Mouse (Mus musculus): ENCODE measurements around the gene Kdm4a. TPM values are rescaled to one million over a fixed set of nuclear protein-coding genes. Genes with fewer than 3 reads are reported as not detected.

The Kdm4a gene
- total and polyA plus RNA-seq, 3 experiments, result 36.9 to 58.8 (median 43.6) TPM

GRCm38 (mm10) chr4:118109649-118110048 is 70.2 kb downstream of the Kdm4a start:
- in situ Hi-C loops (cut with MboI; ENCODE audit: low pct_ligation_motif_present, low pct_unique_long_range_greater_than_20kb, low sequenced_read_pairs), result no loop called here
- dilution Hi-C loops (cut with MboI; ENCODE audit: extremely low pct_ligation_motif_present, extremely low pct_unique_long_range_greater_than_20kb, low sequenced_read_pairs), result no loop called here

DNA sequence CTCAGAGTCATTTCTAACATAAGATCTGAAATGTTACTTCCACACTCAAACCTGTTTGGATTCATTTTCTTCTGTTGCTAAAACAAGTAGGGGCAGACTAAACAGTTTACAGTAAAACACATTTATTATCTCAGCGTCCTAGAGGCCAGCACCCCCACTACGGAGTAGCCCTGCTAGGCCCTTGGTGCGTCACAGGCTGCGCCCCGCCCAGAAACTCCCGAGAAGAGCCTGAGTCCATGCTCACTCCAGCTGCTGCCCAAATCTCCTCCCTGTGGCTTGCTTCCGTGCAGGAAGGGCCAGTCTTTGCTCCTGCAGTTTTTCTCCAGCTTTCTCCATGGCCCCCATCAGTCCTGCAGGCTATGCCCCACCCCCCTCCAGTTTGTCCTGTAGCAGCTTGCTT is 71.1 kb downstream of the Kdm4a start:
- no peak overlapping the region for H3K9ac ChIP-seq (ENCODE audit: insufficient read depth, low read depth)
- H3K79me2 ChIP-seq (replicated peaks; ENCODE audit: control insufficient read depth, extremely low read depth, insufficient read depth, poor library complexity, severe bottlenecking), result no peaks in the 10 kb centered on the region
- no peaks in the 10 kb centered on the region for H3K27me3 ChIP-seq (replicated peaks)
- H3K9me3 ChIP-seq (replicated peaks; ENCODE audit: low read length), result peaks cover 6% of the 10 kb centered on the region
- no peak overlapping the region for H3K4me3 ChIP-seq (replicated peaks in 1 of 3; ENCODE audit: low read depth in 2 of 3, low read length in 2 of 3, poor library complexity in 1 of 3)
- no peak overlapping the region for H3K27ac ChIP-seq (ENCODE audit: insufficient read depth, low read depth)
- no peak overlapping the region for H3K4me2 ChIP-seq (ENCODE audit: insufficient read depth, low read depth, poor library complexity, severe bottlenecking)
- no peaks in the 10 kb centered on the region for H3K4me1 ChIP-seq (ENCODE audit: control insufficient read depth in 1 of 2, insufficient read depth in 2 of 2)
- TF ChIP-seq GABPA (IDR thresholded peaks at IDR 0.05; ENCODE audit: insufficient replicate concordance, low read depth, low read length) (no peak), NELFE (IDR thresholded peaks at IDR 0.05; ENCODE audit: low read depth, low read length) (no peak), UBTF (IDR thresholded peaks at IDR 0.05; ENCODE audit: low read depth, low read length) (no peak), RAD21 (IDR thresholded peaks at IDR 0.05; ENCODE audit: low read depth, low read length) (no peak), EP300 (IDR thresholded peaks at IDR 0.05; ENCODE audit: low read length) (no peak), POLR2A (IDR thresholded peaks at IDR 0.05; ENCODE audit: low read depth, low read length) (no peak), ZNF384 (IDR thresholded peaks at IDR 0.05; ENCODE audit: low read depth, low read length) (no peak), RCOR1 (conservative IDR thresholded peaks at IDR 0.05; ENCODE audit: low read depth, low read length) (no peak), ZKSCAN1 (IDR thresholded peaks at IDR 0.05; ENCODE audit: borderline replicate concordance, low read depth, low read length) (no peak), TCF12 (IDR thresholded peaks at IDR 0.05; ENCODE audit: low read depth, low read length) (no peak), TBP (conservative IDR thresholded peaks at IDR 0.05; ENCODE audit: low read depth, low read length) (no peak), HCFC1 (IDR thresholded peaks at IDR 0.05; ENCODE audit: low read depth, low read length) (no peak), USF1 (IDR thresholded peaks at IDR 0.05; ENCODE audit: low read depth, low read length) (no peak)
- peaks cover 0 to 25% of the 10 kb centered on the region in 2 experiments for H3K36me3 ChIP-seq (replicated peaks in 1 of 2; ENCODE audit: control insufficient read depth in 1 of 2, insufficient read depth in 1 of 2, low read length in 1 of 2)
- no peak for DNase-seq (ENCODE audit: extremely low read depth)
- in situ Hi-C loops (cut with MboI; ENCODE audit: low pct_ligation_motif_present, low pct_unique_long_range_greater_than_20kb, low sequenced_read_pairs) (no loop called here), dilution Hi-C loops (cut with MboI; ENCODE audit: extremely low pct_ligation_motif_present, extremely low pct_unique_long_range_greater_than_20kb, low sequenced_read_pairs) (no loop called here)

More at GRCm38 (mm10) chr4:118109649-118110048, 70.2 kb downstream of the Kdm4a start:
- Histone ChIP-seq H3K27me3 (replicated peaks) (no peaks in the 10 kb centered on the region), H3K79me2 (replicated peaks; ENCODE audit: control insufficient read depth, extremely low read depth, insufficient read depth, poor library complexity, severe bottlenecking) (no peaks in the 10 kb centered on the region), H3K36me3 (replicated peaks in 1 of 2; ENCODE audit: control insufficient read depth in 1 of 2, insufficient read depth in 1 of 2, low read length in 1 of 2) (peaks cover 0 to 24% of the 10 kb centered on the region in 2 experiments), H3K9me3 (replicated peaks; ENCODE audit: low read length) (peaks cover 6% of the 10 kb centered on the region), H3K4me3 (replicated peaks in 1 of 3; ENCODE audit: low read depth in 2 of 3, low read length in 2 of 3, poor library complexity in 1 of 3) (no peak overlapping the region), H3K9ac (ENCODE audit: insufficient read depth, low read depth) (no peak overlapping the region), H3K4me2 (ENCODE audit: insufficient read depth, low read depth, poor library complexity, severe bottlenecking) (no peak overlapping the region), H3K4me1 (ENCODE audit: control insufficient read depth in 1 of 2, insufficient read depth in 2 of 2) (no peaks in the 10 kb centered on the region), H3K27ac (ENCODE audit: insufficient read depth, low read depth) (no peak overlapping the region)
- DNase-seq (ENCODE audit: extremely low read depth), result no peak
- TF ChIP-seq ZC3H11A (IDR thresholded peaks at IDR 0.05; ENCODE audit: low read depth, low read length) (no peak), POLR2AphosphoS2 (IDR thresholded peaks at IDR 0.05; ENCODE audit: low read depth, low read length) (no peak), MAX (IDR thresholded peaks at IDR 0.05; ENCODE audit: low read length) (no peak), PAX5 (IDR thresholded peaks at IDR 0.05; ENCODE audit: low read length) (no peak)
